Comparison of ENCODE assay signal across 8 mouse cellular contexts in genomic region chr14:27029771-27030173, GRCm38 (mm10). TPM values are rescaled to one million over a fixed set of nuclear protein-coding genes. Genes with fewer than 3 reads are reported as not detected.
DNase-seq lines count a peak whose midpoint lies in the region; ATAC-seq lines count a peak whose summit lies in the region.

No protein-coding gene starts in this region.

- WGBS in forebrain, embryonic 13.5 days, result 3% methylated on average over 15 of the region's 15 CpGs
- WGBS in hindbrain, embryonic 15.5 days, result 3% methylated on average over 15 of the region's 15 CpGs
- 5% methylated on average over 15 of the region's 15 CpGs for WGBS in midbrain, embryonic 12.5 days
- WGBS in stomach, embryonic 16.5 days, result 2% methylated on average over 15 of the region's 15 CpGs

- no peak overlapping the region for H3K9ac ChIP-seq in forebrain, embryonic 13.5 days
- H3K9ac ChIP-seq in hindbrain, embryonic 15.5 days, result no peak overlapping the region
- no peak overlapping the region for H3K9ac ChIP-seq in midbrain, embryonic 12.5 days (replicated peaks)
- H3K9ac ChIP-seq in stomach, embryonic 16.5 days (ENCODE audit: low read length), result no peak overlapping the region

- peak; percentile 83 for ATAC-seq in forebrain, embryonic 13.5 days
- ATAC-seq in hindbrain, embryonic 15.5 days (ENCODE audit: low FRiP score, low read depth), result peak; percentile 84
- no peak for ATAC-seq in midbrain, embryonic 12.5 days (ENCODE audit: low FRiP score, low read depth)
- ATAC-seq in stomach, embryonic 16.5 days (ENCODE audit: insufficient read depth, low FRiP score), result peak; percentile 21; the same call in 1 of the 2 replicates

- no peaks in the 10 kb centered on the region for H3K27me3 ChIP-seq in forebrain, embryonic 13.5 days
- H3K27me3 ChIP-seq in hindbrain, embryonic 15.5 days, result no peaks in the 10 kb centered on the region
- peaks cover 3% of the 10 kb centered on the region; the same call in 1 of the 2 replicates for H3K27me3 ChIP-seq in midbrain, embryonic 12.5 days
- no peaks in the 10 kb centered on the region for H3K27me3 ChIP-seq in stomach, embryonic 16.5 days (ENCODE audit: control insufficient read depth, insufficient read depth, low read length)

- H3K27ac ChIP-seq in forebrain, embryonic 13.5 days, result no peak overlapping the region
- H3K27ac ChIP-seq in hindbrain, embryonic 15.5 days (replicated peaks), result peak overlapping the region; percentile 63
- H3K27ac ChIP-seq in midbrain, embryonic 12.5 days (replicated peaks), result no peak overlapping the region
- no peak overlapping the region for H3K27ac ChIP-seq in stomach, embryonic 16.5 days (ENCODE audit: low read length)

- DNase-seq in heart, adult 11 months, result peak; percentile 89
- no peak for DNase-seq in heart, postnatal 25 days (ENCODE audit: low spot score)
- DNase-seq in c-Kit-positive CD71-negative TER-119-negative erythroid progenitor cells, embryonic 14.5 days (ENCODE audit: low read depth), result peak; percentile 60
- peak; percentile 32 to 40 for DNase-seq in left cerebral cortex, adult 18-20 months (ENCODE audit: low spot score in 2 of 2)

- H3K4me1 ChIP-seq in forebrain, embryonic 13.5 days, result no peaks in the 10 kb centered on the region
- no peaks in the 10 kb centered on the region for H3K4me1 ChIP-seq in hindbrain, embryonic 15.5 days (replicated peaks)
- H3K4me1 ChIP-seq in midbrain, embryonic 12.5 days, result no peaks in the 10 kb centered on the region
- no peaks in the 10 kb centered on the region for H3K4me1 ChIP-seq in stomach, embryonic 16.5 days (ENCODE audit: control insufficient read depth, insufficient read depth, low read length)

- H3K4me3 ChIP-seq in forebrain, embryonic 13.5 days, result no peak overlapping the region
- no peak overlapping the region for H3K4me3 ChIP-seq in hindbrain, embryonic 15.5 days
- H3K4me3 ChIP-seq in midbrain, embryonic 12.5 days, result no peak overlapping the region
- no peak overlapping the region for H3K4me3 ChIP-seq in stomach, embryonic 16.5 days (replicated peaks; ENCODE audit: low read length)

- no peaks in the 10 kb centered on the region for H3K9me3 ChIP-seq in forebrain, embryonic 13.5 days (replicated peaks)
- no peaks in the 10 kb centered on the region for H3K9me3 ChIP-seq in hindbrain, embryonic 15.5 days
- H3K9me3 ChIP-seq in midbrain, embryonic 12.5 days, result no peaks in the 10 kb centered on the region
- no peaks in the 10 kb centered on the region for H3K9me3 ChIP-seq in stomach, embryonic 16.5 days (replicated peaks; ENCODE audit: control insufficient read depth, low read length)

- intact Hi-C loops in heart, postnatal 25 days (cut with DNase I), result loop anchor here (2.0 to 10.0 kb wide), 5 partner anchors 37 to 365 kb away; partner anchors contain the start of genes Hesx1 and Pde12

- no peaks in the 10 kb centered on the region for H3K36me3 ChIP-seq in forebrain, embryonic 13.5 days (ENCODE audit: poor library complexity, severe bottlenecking)
- H3K36me3 ChIP-seq in hindbrain, embryonic 15.5 days, result no peaks in the 10 kb centered on the region
- no peaks in the 10 kb centered on the region for H3K36me3 ChIP-seq in midbrain, embryonic 12.5 days
- H3K36me3 ChIP-seq in stomach, embryonic 16.5 days (ENCODE audit: control insufficient read depth, insufficient read depth, low read length), result no peaks in the 10 kb centered on the region

- H3K4me2 ChIP-seq in forebrain, embryonic 13.5 days, result no peak overlapping the region
- peak overlapping the region; percentile 44 for H3K4me2 ChIP-seq in hindbrain, embryonic 15.5 days
- peak overlapping the region; percentile 26; the same call in 1 of the 2 replicates for H3K4me2 ChIP-seq in midbrain, embryonic 12.5 days (replicated peaks)
- H3K4me2 ChIP-seq in stomach, embryonic 16.5 days (ENCODE audit: low read depth, low read length), result no peak overlapping the region

RNA-seq across cellular contexts. Expression of gene Il17rd, which starts 9.0 kb away (rescaled TPM):
- 1 to 10 TPM; 3.6 to 5.7 TPM for total RNA-seq in heart, postnatal 25 days (2021)
- polyA plus RNA-seq in forebrain, embryonic 13.5 days (2015; fragmentation: Nextera tagmentation; extraction: Ambion mirVana), result 1.9 and 2.3 TPM in 2 replicates
- 2.7 and 3.2 TPM in 2 replicates for polyA plus RNA-seq in hindbrain, embryonic 15.5 days (2015; fragmentation: Nextera tagmentation; extraction: Ambion mirVana)
- total RNA-seq in left cerebral cortex, adult 18-20 months (2021), result 1 to 10 TPM; 2.1 to 2.6 TPM
- polyA plus RNA-seq in midbrain, embryonic 12.5 days (2016; fragmentation: Nextera tagmentation; extraction: Ambion mirVana), result 4.6 and 4.8 TPM in 2 replicates
- polyA plus RNA-seq in stomach, embryonic 16.5 days (2015; fragmentation: Nextera tagmentation; extraction: Ambion mirVana), result 2.5 and 2.7 TPM in 2 replicates

RNA-seq across cellular contexts. Expression of gene Hesx1, which starts 35.6 kb away (rescaled TPM):
- not detected for total RNA-seq in heart, postnatal 25 days (2021)
- polyA plus RNA-seq in forebrain, embryonic 13.5 days (2015; fragmentation: Nextera tagmentation; extraction: Ambion mirVana), result not detected in 2 replicates
- polyA plus RNA-seq in hindbrain, embryonic 15.5 days (2015; fragmentation: Nextera tagmentation; extraction: Ambion mirVana), result 0.16 and 0.33 TPM in 2 replicates
- not detected for total RNA-seq in left cerebral cortex, adult 18-20 months (2021)
- not detected in 2 replicates for polyA plus RNA-seq in midbrain, embryonic 12.5 days (2016; fragmentation: Nextera tagmentation; extraction: Ambion mirVana)
- polyA plus RNA-seq in stomach, embryonic 16.5 days (2015; fragmentation: Nextera tagmentation; extraction: Ambion mirVana), result 0.20 and 0.62 TPM in 2 replicates

RNA-seq across cellular contexts. Expression of gene Appl1, which starts 58.7 kb away (rescaled TPM):
- total RNA-seq in heart, postnatal 25 days (2021), result 10 to 100 TPM; 18.4 to 19.4 TPM
- 62.0 and 70.0 TPM in 2 replicates for polyA plus RNA-seq in forebrain, embryonic 13.5 days (2015; fragmentation: Nextera tagmentation; extraction: Ambion mirVana)
- 51.5 and 58.6 TPM in 2 replicates for polyA plus RNA-seq in hindbrain, embryonic 15.5 days (2015; fragmentation: Nextera tagmentation; extraction: Ambion mirVana)
- 10 to 100 TPM; 65.7 to 70.5 TPM for total RNA-seq in left cerebral cortex, adult 18-20 months (2021)
- 46.9 and 48.2 TPM in 2 replicates for polyA plus RNA-seq in midbrain, embryonic 12.5 days (2016; fragmentation: Nextera tagmentation; extraction: Ambion mirVana)
- 33.3 and 36.5 TPM in 2 replicates for polyA plus RNA-seq in stomach, embryonic 16.5 days (2015; fragmentation: Nextera tagmentation; extraction: Ambion mirVana)

Comparison
In these comparisons a context has a peak if more than half of its experiments do, and no peak if none do; other contexts are left out.
1. H3K4me2 ChIP-seq: peak in hindbrain, embryonic 15.5 days (single experiment) and midbrain, embryonic 12.5 days (single experiment); none in forebrain, embryonic 13.5 days (single experiment) and stomach, embryonic 16.5 days (single experiment).